Mouse (Mus musculus) gastrocnemius, postnatal 36 days (tissue): ENCODE measurements around the gene Asic2. TPM values are rescaled to one million over a fixed set of nuclear protein-coding genes. Genes with fewer than 3 reads are reported as not detected.

ENCODE experiments used
- DNase-seq, 2 experiments: peaks; one replicate each; pipeline ENCODE4 v3.0.0; 2022
- intact Hi-C: fragments of 180-260 bp; cut with DNase I; formaldehyde crosslinking; loops from one replicate; pipeline ENCODE4 v1.15.1; 2025
- total RNA-seq, 2 experiments: library from RNA; stranded (reverse); gene quantifications; 2 replicates each; pipeline ENCODE4 v1.2.3; 2021

Asic2 gene
- total RNA-seq, 2 experiments from 2014 or later = 0.10 TPM; not detected in 1

DNA sequence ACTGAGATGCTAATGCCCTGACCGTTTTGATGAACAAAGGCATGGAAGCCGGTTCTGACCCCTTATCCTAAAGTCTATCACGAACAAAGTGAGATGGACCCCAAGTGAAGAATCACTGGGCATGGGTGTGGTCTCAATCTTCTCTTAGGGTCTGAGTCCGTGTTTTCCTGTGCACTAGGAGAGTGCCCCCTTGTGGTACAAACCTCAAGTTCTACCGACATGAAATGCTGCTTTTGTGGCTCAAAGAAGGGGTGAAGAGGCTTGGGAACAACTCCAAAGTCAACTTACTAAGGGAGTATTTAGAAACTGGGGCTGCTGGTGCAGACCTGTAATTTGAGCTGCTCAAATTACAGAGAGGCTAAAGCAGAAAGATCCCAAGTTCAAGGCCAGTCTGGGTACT is 1116.4 kb downstream of the Asic2 start:
- intact Hi-C loops = loop anchor here (5.0 kb wide), 1 partner anchor 155 kb away; no protein-coding TSS in a partner anchor
- no peak for DNase-seq

GRCm38 (mm10) chr11:80848131-80848530 is 1120.1 kb downstream of the Asic2 start:
- intact Hi-C loops = no loop called here
- DNase-seq = no peak

DNA sequence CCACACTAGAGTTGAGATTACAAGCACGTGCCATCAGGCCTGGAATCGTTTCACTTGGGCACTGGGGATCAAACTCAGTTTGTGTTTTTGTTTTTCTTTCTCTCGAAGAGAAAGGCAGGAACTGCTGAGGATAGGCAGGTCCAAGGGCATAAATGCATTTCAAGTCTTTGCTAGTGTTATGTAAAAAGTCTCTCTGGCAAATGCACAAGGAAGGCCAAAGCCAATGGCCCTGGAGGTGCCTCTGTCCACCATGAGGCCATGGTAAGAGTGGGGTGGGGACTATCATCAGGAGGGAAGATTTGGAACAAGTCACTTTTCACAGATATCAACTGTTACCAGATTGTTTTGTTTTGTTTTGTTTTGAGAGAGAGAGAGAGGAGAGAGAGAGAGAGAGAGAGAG is 1122.1 kb downstream of the Asic2 start:
- intact Hi-C loops = no loop called here
- DNase-seq = no peak

DNA sequence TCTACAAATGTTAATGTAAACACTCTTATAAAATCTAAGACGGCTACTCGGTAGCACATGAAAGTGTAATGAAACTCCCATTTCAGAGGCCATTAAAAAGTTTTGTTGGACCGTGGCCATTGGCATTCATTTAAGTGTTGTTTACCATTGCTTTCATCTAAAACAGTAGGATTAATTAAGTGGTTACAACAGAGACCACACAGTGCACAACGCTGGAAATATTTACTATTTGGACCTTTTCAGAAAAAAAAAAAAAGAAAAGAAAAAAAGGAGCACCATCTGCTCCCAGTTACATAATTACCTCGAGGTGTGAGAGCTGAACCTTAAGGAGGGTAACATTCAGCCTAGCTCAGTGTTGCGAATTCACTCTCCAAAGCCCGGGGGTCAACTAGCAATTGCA is 1122.8 kb downstream of the Asic2 start:
- no peak for DNase-seq
- intact Hi-C loops = no loop called here

DNA sequence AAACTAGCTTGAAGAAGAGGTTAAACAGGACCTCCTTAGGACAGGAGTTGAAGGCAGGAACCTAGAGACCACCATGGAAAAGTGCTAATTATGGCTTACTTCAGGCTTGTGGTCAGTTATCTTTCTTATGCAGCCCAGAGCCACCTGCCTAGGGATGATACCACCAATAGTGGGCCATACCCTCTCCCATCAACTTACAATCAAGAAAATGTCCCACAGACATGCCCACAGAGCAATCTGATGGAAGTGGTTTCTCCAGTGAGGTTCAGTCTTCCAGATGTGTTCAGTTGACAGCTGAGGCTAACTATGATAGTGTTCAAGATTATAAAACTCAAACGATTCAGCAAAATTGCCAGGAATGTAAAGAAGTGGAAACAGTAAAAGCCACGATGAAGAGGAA is 1124.8 kb downstream of the Asic2 start:
- intact Hi-C loops = no loop called here
- no peak for DNase-seq

GRCm38 (mm10) chr11:80838724-80839123 is 1129.5 kb downstream of the Asic2 start:
- intact Hi-C loops = no loop called here
- DNase-seq = no peak

GRCm38 (mm10) chr11:80835841-80836240 is 1132.4 kb downstream of the Asic2 start:
- intact Hi-C loops = no loop called here
- no peak for DNase-seq

DNA sequence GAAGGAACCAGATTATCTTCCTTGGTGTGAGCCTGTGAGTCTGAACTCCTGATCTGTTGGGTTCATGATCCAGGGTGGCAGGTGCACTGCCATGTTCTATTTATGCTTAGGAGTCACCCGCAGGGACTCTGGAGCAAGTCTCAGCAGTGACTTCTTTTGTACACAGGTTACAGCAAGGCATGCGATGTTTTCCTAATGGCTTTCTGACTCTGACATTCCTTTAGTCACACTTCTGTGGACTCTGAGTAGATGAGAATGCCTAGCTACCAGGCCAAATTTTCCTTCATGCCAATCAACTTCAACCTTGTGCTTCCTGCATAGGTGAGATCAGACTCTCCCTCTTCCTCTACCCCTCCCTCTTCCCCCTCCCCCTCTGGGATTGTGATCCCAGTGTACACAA is 1132.9 kb downstream of the Asic2 start:
- intact Hi-C loops = no loop called here
- DNase-seq = no peak

Other genes with a start within 250 kb of the Asic2 start
- under 1 TPM in 1 of 2 experiments, not detected in 1; 0.20 TPM for gene 5530401A14Rik, start 107.8 kb downstream of the Asic2 start, total RNA-seq
- gene Ccl2, start 67.1 kb upstream of the Asic2 start, total RNA-seq = not detected
- not detected for gene Gm17268, start 70.1 kb upstream of the Asic2 start, total RNA-seq
- gene Ccl7, start 77.3 kb upstream of the Asic2 start, total RNA-seq = not detected
- gene Ccl11, start 89.4 kb upstream of the Asic2 start, total RNA-seq = 10 to 100 TPM; 19.5 to 20.9 TPM
- gene Ccl12, start 133.4 kb upstream of the Asic2 start, total RNA-seq = not detected
- under 1 TPM in 1 of 2 experiments, not detected in 1; 0.97 TPM for gene Ccl8, start 146.7 kb upstream of the Asic2 start, total RNA-seq